Mouse (Mus musculus): ENCODE results near the gene Arntl. TPM values are rescaled to one million over a fixed set of nuclear protein-coding genes. Genes with fewer than 3 reads are reported as not detected.
A peak's percentile ranks its signal among the peaks of the same experiment; 100 is the strongest.
"Not testable (repeated sequence)": the region's sequence is repeated elsewhere in the genome, so short reads cannot be mapped to it uniquely, and the experiment has no call there.

Gene Arntl
- total and polyA plus RNA-seq, 2 experiments from 2014 or later, result 21.1 to 29.7 TPM

DNA sequence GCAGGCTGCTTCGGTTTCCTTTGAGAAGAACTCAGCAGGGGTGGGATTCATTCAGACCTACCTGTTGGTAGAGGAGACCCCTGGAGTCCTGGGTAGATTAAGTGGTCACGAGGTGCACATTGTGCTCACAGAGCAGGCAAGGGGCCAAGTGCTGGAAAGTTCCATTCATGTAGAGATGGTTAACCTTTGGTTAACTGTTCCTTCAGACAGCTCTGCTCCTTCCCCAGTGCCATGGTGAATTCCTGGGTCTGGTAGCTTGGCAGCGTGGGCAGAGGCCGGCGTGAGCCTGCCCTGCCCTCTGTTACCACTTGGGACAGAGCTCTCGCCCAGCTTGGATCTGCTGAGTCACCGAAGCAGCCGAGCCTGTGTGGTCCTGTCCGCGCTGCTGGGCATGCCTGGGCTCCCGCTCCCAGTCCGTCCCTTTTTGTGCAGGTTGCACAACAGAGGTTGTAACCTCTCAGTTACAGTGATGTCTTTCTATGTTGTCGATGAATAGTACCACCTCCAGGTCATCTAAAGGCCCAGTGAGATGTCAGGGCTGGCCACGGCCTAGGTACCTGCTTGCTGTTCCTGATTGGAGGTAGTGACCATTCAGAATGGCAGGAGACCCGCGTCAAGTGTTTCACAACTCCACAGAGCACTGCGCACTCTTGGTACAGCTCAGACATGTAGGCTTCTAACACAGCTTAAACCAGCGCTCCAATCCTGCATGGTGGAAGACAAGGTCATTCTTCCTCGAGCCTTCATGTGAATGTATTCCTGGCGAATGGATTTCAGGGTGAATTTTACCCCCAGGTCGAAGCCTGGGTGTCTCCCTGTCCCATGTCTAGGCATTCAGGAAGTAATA, 53.3 kb downstream of the Arntl start:
- H3K9me3 ChIP-seq (ENCODE audit: low read length), result no peaks in the 10 kb centered on the region
- WGBS, result 55% methylated on average over 21 of the region's 21 CpGs
- TF ChIP-seq CTCF (IDR thresholded peaks at IDR 0.05), result peak; percentile 36
- H3K36me3 ChIP-seq (ENCODE audit: insufficient read depth, low read length), result no peaks in the 10 kb centered on the region
- H3K4me3 ChIP-seq (ENCODE audit: low read depth, low read length), result no peak overlapping the region
- H3K27ac ChIP-seq (ENCODE audit: low read depth, low read length), result no peak overlapping the region
- H3K9ac ChIP-seq (replicated peaks; ENCODE audit: low read length, poor library complexity, severe bottlenecking), result no peak overlapping the region
- no peaks in the 10 kb centered on the region for H3K4me1 ChIP-seq (ENCODE audit: insufficient read depth, low read length)
- DNase-seq (ENCODE audit: low spot score) (peak; percentile 65), ATAC-seq (ENCODE audit: low FRiP score) (peak; percentile 69; the same call in 1 of the 2 replicates)
- H3K4me2 ChIP-seq (ENCODE audit: low read depth, low read length, poor library complexity, severe bottlenecking), result no peak overlapping the region
- no peaks in the 10 kb centered on the region for H3K27me3 ChIP-seq (ENCODE audit: insufficient read depth, low read length)

DNA sequence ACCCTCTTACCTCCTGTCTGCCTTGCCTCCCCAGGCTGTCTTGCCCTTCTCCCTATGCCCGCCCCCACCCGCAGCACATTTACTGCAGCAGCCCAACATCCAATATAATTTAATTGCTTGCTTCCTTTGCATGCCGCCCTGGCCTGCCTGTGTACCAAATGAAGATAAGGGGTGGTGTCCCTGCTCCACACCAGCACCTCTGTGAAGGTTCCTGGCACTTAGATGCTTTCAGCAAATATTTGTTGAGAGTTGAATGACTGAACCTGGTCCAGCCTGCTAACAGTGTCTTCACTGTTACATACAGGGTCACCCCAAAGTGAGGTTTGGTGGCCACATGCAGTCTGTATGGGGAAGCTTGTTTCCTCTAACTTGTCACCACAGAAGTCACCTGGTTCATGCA, 54.4 kb downstream of the Arntl start:
- no peak overlapping the region for H3K27ac ChIP-seq (ENCODE audit: low read depth, low read length)
- no peak for TF ChIP-seq CTCF (IDR thresholded peaks at IDR 0.05)
- DNase-seq (ENCODE audit: low spot score) (no peak), ATAC-seq (ENCODE audit: low FRiP score) (no peak)
- H3K36me3 ChIP-seq (ENCODE audit: insufficient read depth, low read length), result no peaks in the 10 kb centered on the region
- H3K27me3 ChIP-seq (ENCODE audit: insufficient read depth, low read length), result no peaks in the 10 kb centered on the region
- 91% methylated on average over 3 of the region's 3 CpGs for WGBS
- no peaks in the 10 kb centered on the region for H3K4me1 ChIP-seq (ENCODE audit: insufficient read depth, low read length)
- no peaks in the 10 kb centered on the region for H3K9me3 ChIP-seq (ENCODE audit: low read length)
- no peak overlapping the region for H3K4me2 ChIP-seq (ENCODE audit: low read depth, low read length, poor library complexity, severe bottlenecking)
- no peak overlapping the region for H3K4me3 ChIP-seq (ENCODE audit: low read depth, low read length)
- no peak overlapping the region for H3K9ac ChIP-seq (replicated peaks; ENCODE audit: low read length, poor library complexity, severe bottlenecking)

GRCm38 (mm10) chr7:113262510-113263467, 55.5 kb downstream of the Arntl start:
- not testable (repeated sequence) for H3K27ac ChIP-seq (ENCODE audit: low read depth, low read length); ATAC-seq (ENCODE audit: low FRiP score); H3K9ac ChIP-seq (replicated peaks; ENCODE audit: low read length, poor library complexity, severe bottlenecking); H3K36me3 ChIP-seq (ENCODE audit: insufficient read depth, low read length); H3K4me1 ChIP-seq (ENCODE audit: insufficient read depth, low read length); H3K4me3 ChIP-seq (ENCODE audit: low read depth, low read length); H3K27me3 ChIP-seq (ENCODE audit: insufficient read depth, low read length); DNase-seq (ENCODE audit: low spot score); H3K9me3 ChIP-seq (ENCODE audit: low read length); H3K4me2 ChIP-seq (ENCODE audit: low read depth, low read length, poor library complexity, severe bottlenecking)
- 47% methylated on average over 14 of the region's 14 CpGs for WGBS

GRCm38 (mm10) chr7:113263990-113264389, 56.7 kb downstream of the Arntl start:
- ATAC-seq (ENCODE audit: low FRiP score), result no peak
- H3K4me2 ChIP-seq (ENCODE audit: low read depth, low read length, poor library complexity, severe bottlenecking), result no peak overlapping the region
- H3K27ac ChIP-seq (ENCODE audit: low read depth, low read length), result no peak overlapping the region
- no peak for DNase-seq (ENCODE audit: low spot score)
- no peaks in the 10 kb centered on the region for H3K27me3 ChIP-seq (ENCODE audit: insufficient read depth, low read length)
- TF ChIP-seq CTCF (IDR thresholded peaks at IDR 0.05), result no peak
- no peaks in the 10 kb centered on the region for H3K4me1 ChIP-seq (ENCODE audit: insufficient read depth, low read length)
- no peak overlapping the region for H3K4me3 ChIP-seq (ENCODE audit: low read depth, low read length)
- no peaks in the 10 kb centered on the region for H3K9me3 ChIP-seq (ENCODE audit: low read length)
- no peak overlapping the region for H3K9ac ChIP-seq (replicated peaks; ENCODE audit: low read length, poor library complexity, severe bottlenecking)
- no peaks in the 10 kb centered on the region for H3K36me3 ChIP-seq (ENCODE audit: insufficient read depth, low read length)
- WGBS, result 93% methylated on average over 1 of the region's 1 CpGs

- Histone ChIP-seq H3K4me2 (ENCODE audit: low read depth, low read length, poor library complexity, severe bottlenecking) (no peak overlapping the region), H3K4me3 (ENCODE audit: low read depth, low read length) (no peak overlapping the region), H3K4me1 (ENCODE audit: insufficient read depth, low read length) (0 out of 2 replicates have a peak, but pooled peaks cover 6% of the 10 kb centered on the region), H3K27ac (ENCODE audit: low read depth, low read length) (no peak overlapping the region), H3K27me3 (ENCODE audit: insufficient read depth, low read length) (no peaks in the 10 kb centered on the region), H3K9me3 (ENCODE audit: low read length) (no peaks in the 10 kb centered on the region), H3K36me3 (ENCODE audit: insufficient read depth, low read length) (no peaks in the 10 kb centered on the region), H3K9ac (replicated peaks; ENCODE audit: low read length, poor library complexity, severe bottlenecking) (no peak overlapping the region)
- ATAC-seq (ENCODE audit: low FRiP score), result no peak; the same call in 1 of the 2 replicates
- TF ChIP-seq CTCF (IDR thresholded peaks at IDR 0.05), result peak; percentile 83
- WGBS, result 77% methylated on average over 9 of the region's 9 CpGs
- DNase-seq (ENCODE audit: low spot score), result peak; percentile 82
These were observed 61.0 kb downstream of the Arntl start for GRCm38 (mm10) chr7:113268287-113268686.

Measured in midbrain, postnatal 0 days (tissue).